Mouse (Mus musculus): ENCODE data around the gene Nploc4. TPM values are rescaled to one million over a fixed set of nuclear protein-coding genes. Genes with fewer than 3 reads are reported as not detected.

Nploc4 gene
- total RNA-seq, 1 experiment = 57.7 TPM

GRCm38 (mm10) chr11:120472052-120472451 is 34.5 kb upstream of the Nploc4 start:
- DNase-seq (ENCODE audit: low read depth, low spot score) = no peak

GRCm38 (mm10) chr11:120467736-120468092 is 30.2 kb upstream of the Nploc4 start:
- 0 out of 4 replicates have a peak, but pooled peaks cover 2% of the 10 kb centered on the region in 2 experiments for H3K4me1 ChIP-seq (ENCODE audit: control insufficient read depth in 2 of 2, insufficient read depth in 2 of 2, low read length in 2 of 2, poor library complexity in 1 of 2)
- H3K36me3 ChIP-seq (ENCODE audit: control insufficient read depth, insufficient read depth, low read length, poor library complexity, severe bottlenecking) = peaks cover 15% of the 10 kb centered on the region
- H3K4me3 ChIP-seq (ENCODE audit: insufficient read depth in 1 of 2, low read depth in 1 of 2, low read length in 2 of 2, poor library complexity in 1 of 2, severe bottlenecking in 1 of 2) = peak overlapping the region; percentile 91 to 94
- no peak overlapping the region for H3K27ac ChIP-seq (ENCODE audit: insufficient read depth, low read depth, low read length, poor library complexity, severe bottlenecking)
- no peak for DNase-seq (ENCODE audit: low read depth, low spot score)
- peak overlapping the region; percentile 91 for H3K9ac ChIP-seq (ENCODE audit: insufficient read depth, low read depth, low read length, poor library complexity, severe bottlenecking)
- in situ Hi-C loops (cut with MboI; ENCODE audit: low sequenced_read_pairs in 2 of 2, unreplicated experiment in 2 of 2) = no loop called here
- TF ChIP-seq HCFC1 (IDR thresholded peaks at IDR 0.05; ENCODE audit: borderline replicate concordance, insufficient read depth, low read length) = no peak
- peak; percentile 40; the same call in 1 of the 2 replicates for TF ChIP-seq MAFK (IDR thresholded peaks at IDR 0.05; ENCODE audit: insufficient read depth, low read depth, low read length)
- no peak for TF ChIP-seq ZC3H11A (IDR thresholded peaks at IDR 0.05; ENCODE audit: borderline replicate concordance, low read depth, low read length)
- TF ChIP-seq CHD2 (IDR thresholded peaks at IDR 0.05; ENCODE audit: low read depth, low read length) = no peak
- TF ChIP-seq ZNF384 (IDR thresholded peaks at IDR 0.05; ENCODE audit: low read depth, low read length) = no peak
- H3K9me3 ChIP-seq (ENCODE audit: control insufficient read depth, insufficient read depth, low read depth, low read length) = no peaks in the 10 kb centered on the region

More at GRCm38 (mm10) chr11:120472052-120472451, 34.5 kb upstream of the Nploc4 start:
- Histone ChIP-seq H3K27ac (ENCODE audit: insufficient read depth, low read depth, low read length, poor library complexity, severe bottlenecking) (no peak overlapping the region), H3K4me3 (ENCODE audit: insufficient read depth in 1 of 2, low read depth in 1 of 2, low read length in 2 of 2, poor library complexity in 1 of 2, severe bottlenecking in 1 of 2) (no peak overlapping the region), H3K36me3 (ENCODE audit: control insufficient read depth, insufficient read depth, low read length, poor library complexity, severe bottlenecking) (peaks cover 29% of the 10 kb centered on the region), H3K4me1 (ENCODE audit: control insufficient read depth in 2 of 2, insufficient read depth in 2 of 2, low read length in 2 of 2, poor library complexity in 1 of 2) (peaks cover 2 to 5% of the 10 kb centered on the region in 2 experiments; a peak in 1 of 4 replicates), H3K9ac (ENCODE audit: insufficient read depth, low read depth, low read length, poor library complexity, severe bottlenecking) (no peak overlapping the region), H3K9me3 (ENCODE audit: control insufficient read depth, insufficient read depth, low read depth, low read length) (no peaks in the 10 kb centered on the region)
- TF ChIP-seq ZC3H11A (IDR thresholded peaks at IDR 0.05; ENCODE audit: borderline replicate concordance, low read depth, low read length) = no peak
- no peak for TF ChIP-seq CHD2 (IDR thresholded peaks at IDR 0.05; ENCODE audit: low read depth, low read length)
- no peak for TF ChIP-seq MAFK (IDR thresholded peaks at IDR 0.05; ENCODE audit: insufficient read depth, low read depth, low read length)
- TF ChIP-seq ZNF384 (IDR thresholded peaks at IDR 0.05; ENCODE audit: low read depth, low read length) = no peak
- TF ChIP-seq HCFC1 (IDR thresholded peaks at IDR 0.05; ENCODE audit: borderline replicate concordance, insufficient read depth, low read length) = no peak
- in situ Hi-C loops (cut with MboI; ENCODE audit: low sequenced_read_pairs in 2 of 2, unreplicated experiment in 2 of 2) = no loop called here

- Histone ChIP-seq H3K4me3 (ENCODE audit: insufficient read depth in 1 of 2, low read depth in 1 of 2, low read length in 2 of 2, poor library complexity in 1 of 2, severe bottlenecking in 1 of 2) (peak within 1 kb of the TSS; percentile 91 to 94), H3K36me3 (ENCODE audit: control insufficient read depth, insufficient read depth, low read length, poor library complexity, severe bottlenecking) (peaks cover 14% of the 10 kb centered on the region), H3K4me1 (ENCODE audit: control insufficient read depth in 2 of 2, insufficient read depth in 2 of 2, low read length in 2 of 2, poor library complexity in 1 of 2) (0 out of 4 replicates have a peak, but pooled peaks cover 2% of the 10 kb centered on the region in 2 experiments), H3K9me3 (ENCODE audit: control insufficient read depth, insufficient read depth, low read depth, low read length) (no peaks in the 10 kb centered on the region), H3K27ac (ENCODE audit: insufficient read depth, low read depth, low read length, poor library complexity, severe bottlenecking) (no peak within 1 kb of the TSS), H3K9ac (ENCODE audit: insufficient read depth, low read depth, low read length, poor library complexity, severe bottlenecking) (peak within 1 kb of the TSS; percentile 91)
- in situ Hi-C loops (cut with MboI; ENCODE audit: low sequenced_read_pairs in 2 of 2, unreplicated experiment in 2 of 2) = no loop called here
- peak; percentile 98 for DNase-seq (ENCODE audit: low read depth, low spot score)
- TF ChIP-seq CHD2 (IDR thresholded peaks at IDR 0.05; ENCODE audit: low read depth, low read length) = peak; percentile 85
- TF ChIP-seq HCFC1 (IDR thresholded peaks at IDR 0.05; ENCODE audit: borderline replicate concordance, insufficient read depth, low read length) = no peak
Measured at GRCm38 (mm10) chr11:120467051-120467735, 29.7 kb upstream of the Nploc4 start, which contains the start of gene Arl16. Gene Arl16 (minus strand): TSS chr11:120467607.

GRCm38 (mm10) chr11:120465521-120465920 is 28.0 kb upstream of the Nploc4 start:
- in situ Hi-C loops (cut with MboI; ENCODE audit: low sequenced_read_pairs in 2 of 2, unreplicated experiment in 2 of 2) = no loop called here
- no peak overlapping the region for H3K4me3 ChIP-seq (ENCODE audit: insufficient read depth in 1 of 2, low read depth in 1 of 2, low read length in 2 of 2, poor library complexity in 1 of 2, severe bottlenecking in 1 of 2)
- H3K27ac ChIP-seq (ENCODE audit: insufficient read depth, low read depth, low read length, poor library complexity, severe bottlenecking) = no peak overlapping the region
- 0 out of 4 replicates have a peak, but pooled peaks cover 2% of the 10 kb centered on the region in 2 experiments for H3K4me1 ChIP-seq (ENCODE audit: control insufficient read depth in 2 of 2, insufficient read depth in 2 of 2, low read length in 2 of 2, poor library complexity in 1 of 2)
- H3K36me3 ChIP-seq (ENCODE audit: control insufficient read depth, insufficient read depth, low read length, poor library complexity, severe bottlenecking) = peaks cover 22% of the 10 kb centered on the region
- no peak for TF ChIP-seq ZNF384 (IDR thresholded peaks at IDR 0.05; ENCODE audit: low read depth, low read length)
- no peak for TF ChIP-seq MAFK (IDR thresholded peaks at IDR 0.05; ENCODE audit: insufficient read depth, low read depth, low read length)
- TF ChIP-seq HCFC1 (IDR thresholded peaks at IDR 0.05; ENCODE audit: borderline replicate concordance, insufficient read depth, low read length) = no peak
- no peak for TF ChIP-seq CHD2 (IDR thresholded peaks at IDR 0.05; ENCODE audit: low read depth, low read length)
- TF ChIP-seq ZC3H11A (IDR thresholded peaks at IDR 0.05; ENCODE audit: borderline replicate concordance, low read depth, low read length) = no peak
- DNase-seq (ENCODE audit: low read depth, low spot score) = no peak
- H3K9ac ChIP-seq (ENCODE audit: insufficient read depth, low read depth, low read length, poor library complexity, severe bottlenecking) = no peak overlapping the region
- no peaks in the 10 kb centered on the region for H3K9me3 ChIP-seq (ENCODE audit: control insufficient read depth, insufficient read depth, low read depth, low read length)
